Mouse (Mus musculus) stomach, postnatal 0 days (tissue): Measurements from ENCODE around the gene Pold4.

Source experiments
- CTCF ChIP-seq: IDR thresholded peaks from 2 replicates; pipeline ENCODE4 v1.5.1; 2016; ENCODE audit warnings: antibody characterized with exemption, low read depth, mild to moderate bottlenecking, moderate library complexity
- EP300 ChIP-seq: optimal IDR thresholded peaks from 2 replicates; pipeline ENCODE3; 2016; ENCODE audit warnings: antibody characterized with exemption

- TF ChIP-seq CTCF (no peak), EP300 (no peak)
Measured at GRCm38 (mm10) chr19:4197180-4197579, 34.5 kb upstream of the Pold4 start.
